Mouse (Mus musculus) heart, embryonic 16.5 days (tissue): ENCODE measurements around the gene Phactr4. TPM values are rescaled to one million over a fixed set of nuclear protein-coding genes. Genes with fewer than 3 reads are reported as not detected.

Experiments used
- ATAC-seq: fragments of 200-750 bp; cut with Nextera tagmentation; replicated peaks from 2 replicates; pipeline ENCODE4 v1.8.0; 2017; ENCODE audit warnings: moderate number of reproducible peaks; ENCODE audit not compliant: insufficient read depth, low FRiP score; ENCODE audit errors: extremely low read depth
- H3K27ac ChIP-seq: fragments of 300-500 bp; sonication (generic); 2 replicates; pipeline ENCODE4 v1.5.1; 2014; ENCODE audit warnings: mild to moderate bottlenecking, low read length, control low read depth, moderate library complexity
- H3K27me3 ChIP-seq: fragments of 300-500 bp; sonication (generic); 2 replicates; pipeline ENCODE4 v1.6.1; 2014; ENCODE audit warnings: low read length, mixed read lengths; ENCODE audit not compliant: control insufficient read depth, insufficient read depth
- H3K36me3 ChIP-seq: fragments of 300-500 bp; sonication (generic); 2 replicates; pipeline ENCODE4 v1.6.1; 2014; ENCODE audit not compliant: control insufficient read depth, insufficient read depth
- H3K4me1 ChIP-seq: fragments of 300-500 bp; sonication (generic); 2 replicates; pipeline ENCODE4 v1.6.1; 2014; ENCODE audit warnings: low read length, mixed read lengths; ENCODE audit not compliant: control insufficient read depth, insufficient read depth
- H3K4me2 ChIP-seq: fragments of 300-500 bp; sonication (generic); 2 replicates; pipeline ENCODE4 v1.6.1; 2014; ENCODE audit warnings: low read depth, mild to moderate bottlenecking, control low read depth, low read length
- H3K4me3 ChIP-seq: fragments of 300-500 bp; sonication (generic); 2 replicates; pipeline ENCODE4 v1.5.1; 2014; ENCODE audit warnings: mild to moderate bottlenecking, control low read depth, low read length
- H3K9ac ChIP-seq: fragments of 300-500 bp; sonication (generic); 2 replicates; pipeline ENCODE4 v1.6.1; 2014; ENCODE audit warnings: low read length, control low read depth
- H3K9me3 ChIP-seq: fragments of 300-500 bp; sonication (generic); replicated peaks from 2 replicates; pipeline ENCODE4 v1.6.1; 2016; ENCODE audit warnings: low read length; ENCODE audit not compliant: control insufficient read depth
- WGBS: fragments of 180-500 bp; shearing (Covaris S2); extraction: QIAGEN DNeasy Blood & Tissue Kit; methylation state at CpG from one replicate; pipeline ENCODE4 v1.1.7; 2014; 5-methylcytosine and 5-hydroxymethylcytosine counted together
- polyA plus RNA-seq: library from polyadenylated mRNA; unstranded; fragments of >200 nt; fragmentation: Nextera tagmentation; extraction: Ambion mirVana; gene quantifications from 2 replicates; pipeline ENCODE4 v1.2.1, GENCODE M21; 2015

The Phactr4 gene
- polyA plus RNA-seq, 1 experiment from 2014 or later: 16.5 TPM

DNA sequence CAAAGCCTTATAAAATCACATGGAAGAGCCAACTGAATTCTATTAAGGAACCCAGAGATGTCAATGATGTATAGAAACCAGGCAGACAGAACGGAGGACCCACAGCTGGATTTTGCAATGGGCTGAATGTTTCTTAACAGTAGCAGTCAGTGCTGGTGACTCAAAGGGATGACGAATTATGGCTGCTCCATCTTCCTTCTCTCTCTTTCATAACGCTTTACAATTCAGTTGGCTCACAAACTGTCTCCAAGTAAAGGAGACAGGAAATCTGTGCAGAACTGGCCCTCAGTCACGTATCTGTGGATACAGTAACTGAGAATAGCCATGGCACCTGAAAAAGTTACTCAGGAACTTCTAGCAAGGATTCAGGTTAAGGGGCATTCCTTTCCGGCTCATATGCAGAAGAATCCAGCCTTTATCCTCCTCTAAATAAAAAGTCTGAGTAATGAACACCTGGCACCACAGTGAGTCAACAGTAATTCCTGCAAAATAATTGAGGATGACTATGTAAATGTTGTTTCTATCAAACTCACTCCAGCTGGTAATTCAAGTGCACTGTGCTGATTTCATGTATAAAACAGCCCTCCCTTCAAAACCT lies 19.1 kb downstream of the Phactr4 start:
- H3K27me3 ChIP-seq: no peaks in the 10 kb centered on the region
- no peaks in the 10 kb centered on the region for H3K36me3 ChIP-seq
- H3K27ac ChIP-seq: no peak overlapping the region
- no peaks in the 10 kb centered on the region for H3K9me3 ChIP-seq
- WGBS: 61% methylated on average over 5 of the region's 5 CpGs
- H3K4me1 ChIP-seq: peaks cover 23% of the 10 kb centered on the region
- no peak for ATAC-seq
- no peak overlapping the region for H3K9ac ChIP-seq
- H3K4me3 ChIP-seq: no peak overlapping the region
- no peak overlapping the region for H3K4me2 ChIP-seq

DNA sequence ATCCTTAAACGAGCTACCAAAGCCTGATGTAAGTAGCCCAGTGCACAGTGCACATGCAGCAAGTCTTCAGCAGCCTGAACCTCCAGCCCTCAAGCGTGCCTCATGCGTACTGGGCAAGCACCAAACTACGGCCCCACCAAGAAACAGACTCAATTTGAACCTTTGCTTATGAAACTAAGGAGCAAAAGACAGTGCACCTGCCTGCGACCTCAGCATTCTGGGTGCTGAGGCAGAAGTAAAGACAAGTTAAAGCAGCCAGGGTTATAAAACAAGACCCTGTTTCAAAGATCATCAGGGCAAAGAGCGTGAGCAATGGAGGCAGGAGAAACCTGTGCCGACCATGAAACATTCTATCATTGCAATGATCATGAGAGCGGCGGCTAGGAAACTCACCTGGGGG lies 21.3 kb downstream of the Phactr4 start:
- ATAC-seq: no peak
- no peak overlapping the region for H3K4me3 ChIP-seq
- WGBS: 93% methylated on average over 9 of the region's 9 CpGs
- H3K27ac ChIP-seq: no peak overlapping the region
- no peaks in the 10 kb centered on the region for H3K27me3 ChIP-seq
- no peak overlapping the region for H3K9ac ChIP-seq
- no peaks in the 10 kb centered on the region for H3K36me3 ChIP-seq
- no peak overlapping the region for H3K4me2 ChIP-seq
- peaks cover 19% of the 10 kb centered on the region for H3K4me1 ChIP-seq
- H3K9me3 ChIP-seq: no peaks in the 10 kb centered on the region

DNA sequence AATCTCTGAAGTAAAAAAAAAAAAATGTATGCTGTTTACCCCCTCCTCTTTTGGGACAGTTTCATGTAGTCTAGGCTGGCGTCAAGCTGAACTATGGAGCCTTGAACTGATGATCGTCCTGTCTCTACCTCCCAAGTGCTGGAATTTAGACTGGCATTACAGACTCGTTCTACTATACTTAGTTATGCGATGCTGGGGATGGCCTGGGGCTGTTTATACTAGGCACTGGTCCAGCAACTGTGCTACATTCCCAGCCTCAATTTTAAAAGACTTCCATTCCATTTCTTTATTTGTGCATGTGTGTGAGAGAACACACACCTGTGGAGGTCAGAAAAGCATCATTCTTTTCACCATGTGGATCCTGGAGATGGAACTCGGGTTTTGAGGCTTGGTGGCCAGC lies 23.4 kb downstream of the Phactr4 start:
- H3K27ac ChIP-seq: peak overlapping the region; percentile 89; the same call in 1 of the 2 replicates
- 44% methylated on average over 5 of the region's 5 CpGs for WGBS
- ATAC-seq: no peak

DNA sequence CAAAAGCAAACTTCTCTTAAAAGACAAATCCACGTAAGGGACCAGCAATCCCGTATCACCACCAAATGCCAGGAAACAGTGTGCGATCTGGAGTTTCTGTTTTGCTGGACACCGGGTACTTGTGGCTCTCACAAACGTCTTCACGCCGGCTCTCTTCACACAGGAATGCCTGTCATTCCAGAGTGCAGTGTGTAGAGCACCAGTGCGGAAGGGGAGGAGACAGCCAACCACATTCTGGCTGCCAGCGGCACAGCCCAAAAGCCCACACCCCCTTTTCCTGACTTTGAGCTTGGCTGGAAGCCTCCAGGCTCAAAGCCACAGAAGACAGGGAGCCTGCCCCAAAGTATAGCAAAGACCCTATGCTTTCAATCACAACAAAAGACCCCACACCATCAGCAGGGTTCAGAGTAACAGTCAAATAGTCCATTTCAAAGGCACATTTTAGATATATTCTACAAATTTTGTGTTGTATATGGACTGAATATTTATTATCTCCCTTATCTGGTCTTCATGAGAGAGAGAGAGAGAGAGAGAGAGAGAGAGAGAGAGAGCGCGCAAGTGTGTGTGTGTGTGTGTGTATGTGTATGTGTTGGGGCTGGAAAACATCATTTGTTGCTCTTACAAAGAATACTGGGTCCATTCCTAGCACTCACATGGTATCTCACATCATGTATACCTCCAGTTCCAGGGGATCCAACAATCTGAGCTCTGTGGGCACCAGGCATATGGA lies 24.1 kb downstream of the Phactr4 start:
- 12% methylated on average over 11 of the region's 11 CpGs for WGBS
- peak; percentile 97 for ATAC-seq

More for the DNA sequence above, 23.4 kb downstream of the Phactr4 start:
- no peaks in the 10 kb centered on the region for H3K9me3 ChIP-seq
- no peaks in the 10 kb centered on the region for H3K36me3 ChIP-seq
- H3K4me2 ChIP-seq: no peak overlapping the region
- no peak overlapping the region for H3K9ac ChIP-seq
- no peak overlapping the region for H3K4me3 ChIP-seq
- H3K27me3 ChIP-seq: no peaks in the 10 kb centered on the region
- peaks cover 19% of the 10 kb centered on the region for H3K4me1 ChIP-seq

DNA sequence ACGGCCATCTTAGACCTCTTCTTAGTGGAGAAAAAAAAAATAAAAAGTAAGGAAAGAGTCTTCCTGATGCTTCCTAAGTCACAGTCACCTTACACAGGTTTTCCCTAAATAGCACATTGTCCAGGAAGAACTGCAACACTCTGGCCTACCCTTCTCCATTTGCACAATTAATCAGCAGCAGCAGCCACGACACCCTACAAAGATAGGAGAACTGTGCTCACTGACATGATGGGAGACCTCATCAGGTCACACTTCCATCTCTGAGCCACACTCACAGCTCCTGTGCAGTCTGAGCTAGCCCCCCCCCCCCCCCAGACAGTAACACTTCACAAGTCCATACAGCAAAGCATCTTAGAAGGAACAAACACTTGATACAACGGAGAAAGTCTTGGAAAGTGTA lies 25.2 kb downstream of the Phactr4 start:
- Histone ChIP-seq H3K4me2 (peak overlapping the region; percentile 79), H3K27me3 (no peaks in the 10 kb centered on the region), H3K27ac (peak overlapping the region; percentile 33; the same call in 1 of the 2 replicates), H3K36me3 (no peaks in the 10 kb centered on the region), H3K4me1 (peaks cover 19% of the 10 kb centered on the region), H3K4me3 (peak overlapping the region; percentile 56), H3K9me3 (no peaks in the 10 kb centered on the region), H3K9ac (peak overlapping the region; percentile 11; the same call in 1 of the 2 replicates)
- ATAC-seq: no peak
- WGBS: 51% methylated on average over 3 of the region's 3 CpGs

More for the DNA sequence above, 24.1 kb downstream of the Phactr4 start:
- peaks cover 19% of the 10 kb centered on the region for H3K4me1 ChIP-seq
- H3K36me3 ChIP-seq: no peaks in the 10 kb centered on the region
- no peaks in the 10 kb centered on the region for H3K9me3 ChIP-seq
- H3K27ac ChIP-seq: peak overlapping the region; percentile 89
- H3K4me3 ChIP-seq: peak overlapping the region; percentile 56
- peak overlapping the region; percentile 79 for H3K4me2 ChIP-seq
- H3K9ac ChIP-seq: peak overlapping the region; percentile 62
- H3K27me3 ChIP-seq: no peaks in the 10 kb centered on the region

DNA sequence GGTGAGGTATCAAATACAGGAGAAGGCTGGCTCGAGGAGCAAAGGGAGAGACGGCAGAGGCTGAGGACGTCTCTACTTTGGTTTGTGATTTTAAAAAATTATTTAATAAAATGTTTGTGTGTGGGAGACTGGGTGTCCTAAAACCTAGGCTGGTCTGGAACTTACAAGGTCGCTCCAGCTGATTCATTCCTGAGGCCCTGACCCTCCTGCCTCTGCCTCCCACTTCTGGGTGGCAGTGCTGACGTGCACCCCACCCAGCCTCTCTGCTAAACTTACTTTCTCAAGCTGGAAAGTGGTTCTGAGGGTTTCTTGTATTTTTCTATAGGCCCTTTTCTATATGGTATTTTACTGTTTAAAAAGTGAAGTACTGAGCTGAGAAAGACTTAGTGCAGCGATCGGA lies 26.0 kb downstream of the Phactr4 start:
- no peak overlapping the region for H3K4me3 ChIP-seq
- ATAC-seq: no peak
- no peak overlapping the region for H3K9ac ChIP-seq
- H3K4me1 ChIP-seq: peaks cover 19% of the 10 kb centered on the region
- 91% methylated on average over 7 of the region's 7 CpGs for WGBS
- no peak overlapping the region for H3K4me2 ChIP-seq
- H3K36me3 ChIP-seq: no peaks in the 10 kb centered on the region
- H3K27ac ChIP-seq: no peak overlapping the region
- H3K27me3 ChIP-seq: no peaks in the 10 kb centered on the region
- no peaks in the 10 kb centered on the region for H3K9me3 ChIP-seq

DNA sequence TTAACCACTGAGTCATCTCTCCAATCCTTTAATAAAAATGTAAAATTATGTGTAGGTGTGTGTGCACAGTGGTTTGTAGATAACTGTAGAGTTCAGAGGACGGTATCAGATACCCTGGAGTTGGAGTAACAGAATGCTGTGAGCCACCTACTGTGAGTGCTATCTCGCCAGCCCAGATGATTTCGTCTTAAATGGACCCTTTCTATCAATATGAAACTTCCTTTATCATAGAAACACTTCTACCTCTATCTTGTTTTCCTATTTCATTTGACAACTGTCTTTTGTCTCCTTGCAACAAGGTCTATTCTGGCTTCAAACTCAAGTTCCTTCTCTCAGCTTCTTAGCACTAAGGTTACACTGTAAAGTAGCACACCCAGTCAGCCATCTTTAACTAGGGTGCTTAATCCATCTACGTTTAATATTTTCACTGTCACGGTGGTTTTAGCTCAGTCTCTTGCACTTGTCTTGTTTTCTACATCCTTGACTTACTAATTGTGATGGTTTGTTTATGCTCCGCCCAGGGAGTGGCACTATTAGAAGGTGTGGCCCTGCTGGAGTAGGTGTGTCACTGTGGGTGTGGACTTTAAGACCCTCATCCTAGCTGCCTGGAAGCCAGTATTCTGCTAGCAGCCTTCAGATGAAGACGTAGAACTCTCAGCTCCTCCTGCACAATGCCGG lies 31.1 kb downstream of the Phactr4 start:
- Histone ChIP-seq H3K9ac (no peak overlapping the region), H3K4me1 (peaks cover 5% of the 10 kb centered on the region), H3K4me2 (no peak overlapping the region), H3K27ac (no peak overlapping the region), H3K27me3 (no peaks in the 10 kb centered on the region), H3K4me3 (no peak overlapping the region), H3K9me3 (no peaks in the 10 kb centered on the region), H3K36me3 (no peaks in the 10 kb centered on the region)
- no peak for ATAC-seq
- WGBS: 87% methylated on average over 8 of the region's 8 CpGs

DNA sequence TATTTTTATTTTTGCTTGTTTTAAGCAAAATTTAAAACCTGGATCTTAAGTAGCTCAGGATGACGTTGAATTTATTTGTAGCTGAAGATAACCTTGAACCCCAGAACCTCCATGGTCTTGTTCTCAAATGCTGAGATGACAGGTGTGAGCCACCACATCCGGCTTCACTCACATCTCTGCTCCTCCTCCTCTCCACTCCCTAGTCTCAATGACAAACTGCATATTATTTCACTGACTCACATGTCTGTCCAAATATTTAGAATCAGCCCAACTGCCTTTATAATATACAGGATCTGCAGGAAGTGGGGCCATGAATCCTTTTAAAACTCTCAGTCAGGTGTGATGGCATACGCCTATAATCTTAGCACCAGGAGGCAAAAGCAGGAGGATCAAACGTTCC lies 33.0 kb downstream of the Phactr4 start:
- Histone ChIP-seq H3K27me3 (no peaks in the 10 kb centered on the region), H3K9me3 (no peaks in the 10 kb centered on the region), H3K4me2 (no peak overlapping the region), H3K27ac (no peak overlapping the region), H3K36me3 (0 out of 2 replicates have a peak, but pooled peaks cover 6% of the 10 kb centered on the region), H3K4me1 (peaks cover 5% of the 10 kb centered on the region), H3K4me3 (no peak overlapping the region), H3K9ac (no peak overlapping the region)
- WGBS: 67% methylated on average over 4 of the region's 4 CpGs
- no peak for ATAC-seq

DNA sequence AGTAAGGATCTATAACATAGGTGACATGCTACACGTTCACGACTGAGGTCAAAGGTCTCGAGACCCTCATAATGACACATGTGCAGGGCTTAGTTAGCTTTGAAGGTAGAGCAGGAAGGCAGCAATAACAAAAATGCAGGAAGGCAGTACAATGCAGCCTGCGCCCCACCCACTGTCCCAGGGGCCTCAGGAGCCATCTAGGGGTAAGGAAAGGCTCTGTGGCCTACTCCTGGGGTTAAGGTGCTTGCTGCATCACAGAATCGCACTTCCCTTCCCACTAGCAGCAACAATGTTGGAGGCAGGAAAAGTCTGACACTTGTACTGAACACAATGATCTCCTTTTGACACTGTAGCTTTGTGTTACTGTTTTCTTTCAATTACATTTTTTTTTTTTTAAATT lies 34.7 kb downstream of the Phactr4 start:
- Histone ChIP-seq H3K4me1 (peaks cover 5% of the 10 kb centered on the region), H3K27me3 (no peaks in the 10 kb centered on the region), H3K4me2 (no peak overlapping the region), H3K9ac (no peak overlapping the region), H3K27ac (peak overlapping the region; percentile 34), H3K36me3 (0 out of 2 replicates have a peak, but pooled peaks cover 7% of the 10 kb centered on the region), H3K9me3 (no peaks in the 10 kb centered on the region), H3K4me3 (no peak overlapping the region)
- WGBS: 74% methylated on average over 5 of the region's 5 CpGs
- 0 out of 2 replicates have a peak, but pooled peaks have one; percentile 32 for ATAC-seq
